Mouse (Mus musculus): Measurements from ENCODE around the gene Maip1.

Maip1 gene

DNA sequence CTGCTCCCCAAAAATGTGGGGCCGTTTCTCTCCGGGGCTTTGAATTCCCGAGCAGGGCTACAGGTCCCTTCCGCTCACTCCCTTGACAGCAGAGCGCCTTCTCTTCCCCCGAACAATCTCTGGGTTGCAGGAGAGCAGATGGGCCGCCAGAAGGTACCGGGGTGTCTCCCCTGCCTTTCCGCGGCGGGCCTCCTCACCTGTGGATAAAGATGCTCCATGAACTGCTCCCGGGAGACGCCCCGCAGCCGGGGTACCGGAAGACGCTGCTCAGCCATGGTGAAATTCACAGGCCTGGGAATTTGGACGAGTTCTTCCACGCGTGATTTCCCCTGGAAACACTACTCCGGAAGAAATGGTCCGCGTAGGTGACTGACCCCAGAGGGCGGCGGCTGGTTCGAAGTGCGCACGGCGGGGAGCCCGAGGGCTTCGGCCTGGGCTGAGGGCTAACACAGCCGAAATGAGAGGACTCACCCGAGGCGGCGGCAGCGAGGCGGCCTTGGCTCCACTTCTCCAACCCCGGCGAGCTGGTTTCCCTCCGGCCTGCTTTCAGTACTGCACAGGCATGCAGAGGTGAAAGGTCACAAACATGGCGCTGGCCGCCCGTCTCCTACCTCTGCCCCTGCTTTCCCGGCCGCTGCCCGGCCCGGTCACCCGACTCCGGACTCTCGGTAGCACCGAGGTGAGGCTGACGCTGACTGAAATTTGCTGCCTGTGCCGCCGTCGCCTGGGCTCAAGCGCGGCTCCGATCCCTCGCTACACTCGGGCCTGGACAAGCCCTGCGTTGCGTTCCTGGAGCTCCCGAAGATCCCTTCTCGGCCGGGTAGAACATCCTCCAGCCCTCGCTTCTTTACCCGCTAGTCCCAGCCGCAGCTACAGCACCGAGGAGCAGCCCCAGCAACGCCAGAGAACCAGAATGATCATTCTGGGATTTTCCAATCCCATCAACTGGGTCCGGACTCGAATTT lies at the start of gene Maip1, which contains the start of gene Tyw5:
Gene Maip1, plus strand, starts transcription at position 142 of the 965 bp plus-strand sequence.
Gene Tyw5, minus strand, starts transcription at position 915 of the 965 bp plus-strand sequence.
- DNase-seq (ENCODE audit: low spot score), result peak; percentile 63

DNA sequence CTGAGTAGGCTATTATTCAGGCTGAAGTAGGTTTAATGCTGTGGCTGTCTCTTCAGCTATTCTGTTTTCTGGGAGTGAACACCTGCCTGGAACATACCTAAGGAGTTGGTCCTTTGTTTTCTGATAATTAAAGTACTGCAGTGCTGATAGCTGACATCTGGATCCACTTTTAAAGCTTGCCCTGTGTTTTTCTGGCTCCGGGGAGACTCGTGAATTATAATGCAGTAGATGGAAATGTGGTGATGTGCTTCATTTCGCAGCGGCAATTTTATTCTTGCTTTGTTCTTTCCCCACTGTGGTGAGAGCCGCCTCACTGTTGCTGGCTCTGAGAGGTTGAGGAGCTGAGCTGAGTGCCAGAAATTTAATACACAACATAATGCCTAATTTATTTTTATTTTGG lies 47.6 kb upstream of the Maip1 start:
- DNase-seq (ENCODE audit: low spot score), result no peak

DNA sequence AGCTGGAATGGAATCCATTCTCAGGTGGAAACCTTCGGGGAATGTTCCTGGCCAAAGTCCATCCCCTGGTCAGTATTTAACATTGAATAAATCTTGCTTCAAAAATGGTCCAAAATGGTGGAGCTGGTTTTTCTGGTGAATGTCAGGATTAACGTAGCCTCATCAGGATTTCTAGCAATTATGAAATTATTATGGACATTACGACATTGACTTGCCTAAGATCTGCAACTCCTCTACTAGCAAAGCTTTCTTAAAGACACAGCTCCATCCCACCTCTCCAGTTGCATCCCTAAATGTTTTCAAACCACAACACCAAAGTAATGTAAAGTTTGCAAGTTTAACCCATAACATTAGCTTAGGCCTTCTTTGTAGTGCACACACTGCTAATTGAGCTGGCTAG lies 38.7 kb upstream of the Maip1 start:
- no peak for DNase-seq (ENCODE audit: low spot score)

DNA sequence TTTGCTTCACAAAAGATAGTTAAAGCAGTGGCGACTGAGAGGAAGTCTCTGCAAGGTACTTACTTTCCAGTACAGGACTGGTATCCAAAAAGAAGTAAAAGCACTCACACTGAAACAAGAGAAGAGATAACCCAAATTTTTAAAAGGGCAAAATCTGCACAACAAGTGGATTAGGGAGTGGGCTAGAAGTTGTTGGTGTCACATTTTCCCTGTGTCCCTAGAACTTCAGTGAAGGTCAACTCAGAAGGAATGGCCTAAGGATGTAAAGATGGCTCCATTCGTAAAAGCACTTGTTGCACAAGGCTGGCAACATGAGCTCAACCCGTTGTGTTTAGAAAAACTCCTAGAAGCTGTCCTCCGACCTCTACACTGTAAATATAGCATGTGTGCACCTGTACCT lies 37.0 kb upstream of the Maip1 start:
- no peak for DNase-seq (ENCODE audit: low spot score)

DNA sequence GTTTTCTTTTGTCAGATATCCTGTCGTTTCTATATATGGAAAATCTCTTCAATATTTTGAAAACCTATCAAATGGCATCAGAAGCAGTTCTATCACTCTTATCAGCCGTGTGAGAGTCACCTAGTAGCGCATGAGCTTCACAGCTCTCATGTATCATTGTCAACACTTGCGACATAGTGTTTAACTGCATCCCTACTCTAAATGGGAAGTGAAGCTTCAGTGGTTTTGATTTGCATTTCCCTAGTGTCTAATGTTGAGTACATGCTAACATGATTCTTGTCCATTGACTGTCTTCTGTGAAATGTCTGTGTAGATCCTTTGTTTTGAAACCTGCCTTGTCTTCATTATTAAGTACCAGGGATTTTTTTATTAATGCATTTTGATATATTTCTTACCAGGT lies 35.7 kb upstream of the Maip1 start:
- no peak for DNase-seq (ENCODE audit: low spot score)

DNA sequence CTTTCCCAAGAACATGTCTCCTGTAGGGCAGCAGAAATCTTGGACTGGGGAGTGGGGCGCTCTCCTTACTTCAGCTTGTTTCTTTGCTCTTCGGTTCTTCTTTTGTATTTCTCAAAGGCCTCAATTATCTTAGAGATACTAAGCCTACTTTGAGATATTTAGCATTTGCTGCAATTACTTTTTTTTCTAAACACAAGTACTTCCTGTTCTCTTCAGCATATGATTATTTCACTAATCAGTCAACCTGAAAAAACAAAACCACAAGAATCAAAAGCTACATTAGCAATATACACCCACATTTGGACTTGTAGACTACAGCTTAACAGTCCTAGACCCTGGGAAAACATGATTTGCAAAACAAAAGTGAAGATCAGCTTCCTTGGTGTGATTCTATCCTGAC lies 30.9 kb upstream of the Maip1 start:
- no peak for DNase-seq (ENCODE audit: low spot score)

DNA sequence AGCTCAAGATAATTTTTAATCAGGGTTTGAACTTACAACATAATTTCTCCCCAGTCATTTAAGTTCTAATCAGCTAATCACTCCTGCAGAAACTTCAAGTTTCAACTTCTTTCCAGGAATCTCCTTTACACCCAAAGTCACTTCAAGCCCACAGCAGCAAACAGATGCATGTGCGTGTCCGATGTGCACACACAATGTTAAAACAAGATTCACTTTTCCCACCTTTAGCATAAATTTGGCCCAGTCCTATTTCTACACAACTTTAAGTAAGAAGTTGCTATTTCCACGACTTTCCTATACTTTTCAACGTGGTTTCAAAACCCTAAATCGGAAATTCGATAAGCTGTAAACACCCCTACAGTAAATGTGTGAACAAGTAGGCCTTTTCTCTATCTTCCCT lies 29.3 kb upstream of the Maip1 start:
- no peak for DNase-seq (ENCODE audit: low spot score)

DNA sequence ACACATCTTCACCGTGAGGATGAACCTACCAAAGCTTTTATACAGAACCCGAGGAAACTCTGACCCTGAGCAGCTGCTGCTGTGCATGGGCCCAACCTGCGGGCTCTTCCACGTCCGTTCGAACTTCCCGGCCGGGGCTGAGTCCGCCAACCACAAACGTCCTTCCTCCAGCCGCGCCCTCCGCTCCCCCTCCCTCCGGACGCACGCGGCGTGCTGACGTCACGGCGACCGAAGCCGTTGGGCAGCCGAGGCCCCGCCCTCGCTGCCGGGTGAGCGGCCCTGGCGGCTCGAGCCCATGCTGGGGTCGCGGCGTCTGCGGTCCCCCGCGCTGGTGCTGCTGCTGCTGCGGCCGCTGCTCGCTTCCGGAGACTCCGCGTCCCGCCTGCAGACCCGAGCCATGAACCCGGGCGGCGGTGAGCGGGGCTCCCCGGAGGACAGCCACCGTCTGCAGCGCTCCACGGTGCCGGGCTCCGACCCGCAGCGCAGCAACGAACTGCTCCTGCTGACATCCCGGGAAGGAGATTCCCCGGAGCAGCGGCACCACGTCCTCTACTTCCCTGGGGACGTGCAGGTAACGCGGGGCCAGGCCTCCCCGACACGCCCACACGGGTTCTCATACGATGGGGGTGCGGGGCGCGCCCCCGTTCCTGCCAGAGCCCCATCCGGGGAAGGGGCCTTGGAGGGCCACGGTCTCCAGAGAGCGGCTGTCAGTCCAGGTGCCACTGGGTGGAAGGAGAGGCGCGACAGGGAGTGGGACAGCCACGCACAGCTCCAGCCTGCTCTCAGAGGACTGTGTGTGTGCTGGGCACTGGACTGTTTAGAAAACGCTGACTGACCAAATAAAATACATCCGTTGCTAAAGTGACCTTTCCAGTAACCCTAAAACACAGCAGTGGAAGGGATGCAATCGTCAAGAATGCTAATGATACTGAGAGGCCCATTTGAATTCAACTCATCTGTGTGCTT lies 28.5 kb upstream of the Maip1 start, which contains the start of gene 1700066M21Rik:
Gene 1700066M21Rik, plus strand, starts transcription at position 245 of the 966 bp plus-strand sequence.
- DNase-seq (ENCODE audit: low spot score), result peak; percentile 87

DNA sequence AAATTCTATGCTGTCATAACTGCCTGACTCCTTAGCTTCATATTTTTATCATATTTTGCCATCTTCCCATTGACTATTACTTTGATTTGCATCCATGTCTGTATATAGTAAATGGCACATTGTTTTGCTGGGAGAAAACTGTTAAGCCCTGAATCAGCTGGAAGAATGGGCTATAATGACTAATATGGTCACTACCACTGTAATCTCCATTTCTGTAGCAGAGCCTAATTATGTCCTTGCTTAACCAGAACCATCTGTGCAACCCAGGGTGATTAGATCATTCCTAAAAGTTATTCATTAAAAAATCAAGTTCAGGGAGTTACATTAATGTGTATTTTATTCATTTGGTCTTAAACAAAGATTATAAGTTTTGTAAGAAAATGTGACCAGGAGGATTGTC lies 19.6 kb upstream of the Maip1 start:
- no peak for DNase-seq (ENCODE audit: low spot score)

DNA sequence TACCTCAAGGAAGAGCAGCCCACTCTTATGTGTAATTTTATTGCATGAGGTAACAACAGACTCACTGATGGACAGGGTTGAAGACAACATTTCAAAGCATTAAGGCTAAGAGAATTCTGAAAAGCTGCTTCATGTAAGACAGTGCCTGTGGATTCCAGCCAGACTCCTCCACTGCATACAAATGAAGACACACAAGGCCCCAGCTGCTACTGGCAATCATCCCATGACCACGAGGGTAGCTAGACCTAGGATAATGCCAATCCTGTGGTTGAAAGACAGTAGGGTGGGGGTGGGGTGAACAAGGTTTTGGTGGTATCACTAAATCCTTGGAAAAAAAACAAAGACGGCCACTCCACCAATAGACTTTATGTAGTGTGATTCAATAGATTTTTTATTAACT lies 18.3 kb upstream of the Maip1 start:
- DNase-seq (ENCODE audit: low spot score), result no peak

DNA sequence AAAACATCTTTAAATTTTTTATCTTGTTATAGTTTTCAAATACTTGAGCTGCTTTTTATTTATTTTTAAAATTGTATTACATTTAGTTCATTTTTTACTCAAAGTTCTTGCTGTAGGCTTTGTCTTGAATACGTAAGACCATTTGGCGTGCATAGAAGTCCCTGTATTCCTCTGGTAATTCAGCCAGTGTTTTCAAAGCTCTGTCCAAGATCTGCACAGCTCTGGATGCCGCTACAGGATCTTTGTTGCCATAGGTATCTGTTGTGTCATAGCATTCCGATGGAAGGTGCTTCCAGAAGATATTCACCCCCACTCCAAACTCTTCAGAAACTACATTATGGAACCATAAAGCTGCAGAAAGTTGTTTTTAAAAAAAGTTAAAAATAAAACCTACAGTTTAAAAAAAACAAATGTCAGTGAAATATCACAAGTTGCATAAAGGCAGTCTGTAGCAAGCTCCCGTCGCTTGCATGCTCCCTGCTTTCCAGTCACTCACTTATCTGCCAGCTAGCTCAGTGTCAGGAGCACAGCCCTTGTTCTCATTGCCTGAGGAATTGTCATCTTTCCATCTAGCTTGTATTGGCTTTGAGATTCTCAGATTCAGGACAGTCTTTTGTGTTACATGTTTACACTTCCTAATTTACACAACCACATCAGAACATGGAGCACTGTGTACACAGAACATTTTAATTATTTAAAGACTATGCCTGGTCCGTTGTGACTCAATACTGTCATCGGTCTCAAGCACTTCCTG lies 17.5 kb upstream of the Maip1 start:
- DNase-seq (ENCODE audit: low spot score), result no peak

DNA sequence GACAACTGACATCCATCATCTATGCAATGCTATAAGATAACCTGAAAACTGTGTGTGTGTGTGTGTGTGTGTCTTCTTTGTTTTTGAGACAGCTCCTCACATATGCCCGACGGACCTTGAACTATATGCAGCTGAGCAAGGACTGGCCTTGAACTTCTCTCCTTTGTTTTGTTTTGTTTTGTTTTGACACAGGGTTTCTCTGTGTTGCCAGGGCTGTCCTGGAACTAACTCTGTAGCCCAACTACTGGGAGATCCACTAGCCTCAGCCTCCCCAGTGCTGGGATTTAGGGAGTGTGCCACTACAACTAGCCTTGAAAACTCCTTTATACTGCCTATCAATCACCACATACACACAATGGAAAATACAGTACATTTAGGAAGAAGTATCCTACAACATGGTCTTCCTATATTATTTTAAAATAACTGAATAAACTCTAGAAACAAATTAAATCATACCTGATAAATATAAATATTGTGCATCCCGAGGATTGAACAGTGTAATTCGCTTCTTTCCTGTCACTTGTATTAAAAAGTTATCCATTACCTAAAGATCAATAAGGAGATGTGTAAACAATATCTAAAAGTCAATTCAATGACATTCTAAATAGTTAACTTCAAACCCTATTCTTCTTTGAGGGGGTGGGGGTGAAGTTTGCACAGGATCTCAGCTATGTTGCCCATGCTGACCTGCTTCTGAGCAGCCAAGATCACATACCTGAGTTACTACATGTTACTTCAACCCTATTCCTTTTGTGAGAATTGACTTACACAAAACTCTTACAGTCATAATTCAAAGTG lies 14.9 kb upstream of the Maip1 start:
- DNase-seq (ENCODE audit: low spot score), result no peak

DNA sequence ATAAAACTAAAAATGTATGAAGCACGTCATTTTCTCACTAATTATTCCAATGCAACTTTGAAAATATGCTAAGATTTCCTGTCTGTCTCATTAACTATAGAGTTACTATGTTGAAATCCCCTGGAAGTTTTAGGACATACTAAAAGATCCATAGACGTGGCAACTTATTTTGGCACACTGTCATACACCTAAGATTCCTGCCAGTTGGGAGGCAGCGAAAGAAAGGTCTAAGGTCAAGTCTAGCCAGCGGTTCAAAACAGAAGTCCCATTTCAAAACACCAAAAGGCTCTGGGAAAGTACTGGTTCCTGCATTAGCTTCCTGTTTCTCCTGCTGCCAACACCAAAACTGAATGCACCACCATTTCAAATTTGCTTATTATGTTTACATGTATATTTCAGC lies 13.7 kb upstream of the Maip1 start:
- DNase-seq (ENCODE audit: low spot score), result no peak

DNA sequence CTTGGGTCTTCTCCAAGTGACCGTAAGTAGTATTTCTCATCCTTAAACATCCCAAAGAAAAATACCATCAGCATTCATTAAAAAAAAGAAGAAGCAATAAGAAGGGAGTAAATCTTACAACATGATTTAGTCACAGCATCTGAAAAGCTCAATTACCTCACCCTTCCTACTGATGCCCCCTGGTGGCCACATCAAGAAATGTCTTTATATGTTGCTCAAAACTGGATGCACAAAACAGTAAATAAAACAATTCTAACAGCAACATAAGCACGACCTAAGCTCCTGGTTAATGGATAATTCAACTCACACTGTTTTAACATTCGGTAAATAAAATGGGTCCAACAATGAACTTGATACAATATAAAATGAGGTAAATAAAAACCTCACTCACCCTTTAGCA lies 12.1 kb upstream of the Maip1 start:
- DNase-seq (ENCODE audit: low spot score), result no peak

DNA sequence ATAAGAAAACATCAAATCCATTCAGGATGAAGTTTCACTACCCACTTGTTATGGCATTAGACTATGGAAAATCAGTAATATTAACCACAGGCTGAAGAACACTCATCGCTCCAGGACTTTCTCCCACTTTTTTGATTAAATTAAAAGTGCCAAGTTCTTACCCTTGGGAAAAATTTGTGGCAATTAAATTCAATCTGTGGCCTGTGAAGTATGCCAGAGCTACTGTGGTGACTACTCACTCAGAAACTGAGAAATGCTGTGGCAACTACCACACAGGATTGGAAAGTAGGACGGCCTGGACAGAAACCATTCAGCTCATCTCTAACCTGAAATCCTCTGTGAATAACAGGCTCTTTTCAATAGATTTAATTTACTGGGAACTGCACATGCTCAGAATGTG lies 5.8 kb upstream of the Maip1 start:
- DNase-seq (ENCODE audit: low spot score), result no peak

DNA sequence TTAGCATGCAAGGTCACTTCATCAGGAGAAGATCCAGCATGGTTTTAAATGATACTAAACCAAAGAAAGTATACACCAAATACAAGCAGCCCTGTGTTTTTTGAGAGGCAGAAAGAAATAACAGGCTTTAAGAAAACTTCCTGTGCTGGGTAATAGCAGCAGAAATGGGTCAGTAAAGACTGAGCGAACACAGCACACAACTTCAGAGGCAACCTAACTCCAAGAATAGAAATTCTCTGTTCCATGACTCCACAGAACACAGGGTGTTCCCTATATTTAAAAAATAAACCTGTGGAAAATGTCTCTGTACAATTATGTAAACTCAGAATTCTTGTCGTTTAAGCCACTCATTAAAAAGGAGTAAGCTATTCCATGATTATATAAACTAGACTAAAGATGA lies 5.3 kb upstream of the Maip1 start:
- no peak for DNase-seq (ENCODE audit: low spot score)

DNA sequence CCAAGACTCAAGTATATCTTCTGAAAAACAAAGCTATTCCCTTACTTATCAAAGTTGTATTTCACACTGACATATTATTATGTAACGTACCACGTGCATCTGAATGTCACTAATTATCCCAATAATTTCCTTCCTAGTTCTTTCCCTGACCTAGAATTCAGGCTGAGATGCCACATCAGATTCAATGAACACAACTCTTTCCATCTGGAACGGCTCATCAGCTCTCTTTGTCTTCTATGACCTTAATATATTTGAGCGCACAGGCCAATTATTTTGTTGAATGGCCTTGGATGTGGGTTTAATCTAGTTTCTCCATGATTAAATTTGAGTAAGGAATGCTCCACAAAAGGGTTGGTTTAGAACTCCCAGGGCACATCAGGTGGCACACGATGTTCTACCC lies 4.0 kb upstream of the Maip1 start:
- DNase-seq (ENCODE audit: low spot score), result no peak

DNA sequence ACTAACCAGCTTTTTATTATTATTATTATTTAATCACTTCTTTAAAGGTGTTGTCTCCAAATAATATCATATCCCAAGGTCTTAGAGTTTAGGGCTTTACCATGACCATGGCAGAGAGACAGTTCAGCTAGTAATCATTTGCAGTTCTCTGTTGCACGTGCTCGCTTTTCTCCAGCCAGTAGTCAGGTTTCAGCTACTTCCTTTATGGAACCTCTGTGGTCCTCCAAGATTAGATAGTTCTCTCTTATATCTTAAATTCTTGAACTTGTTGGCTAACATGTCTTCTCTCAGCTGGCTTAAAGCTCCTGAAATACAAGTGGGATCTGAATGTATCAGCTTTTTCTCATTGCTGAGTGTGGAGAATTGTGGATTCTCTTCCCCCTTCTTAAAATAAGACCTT lies 2.9 kb downstream of the Maip1 start:
- no peak for DNase-seq (ENCODE audit: low spot score)

DNA sequence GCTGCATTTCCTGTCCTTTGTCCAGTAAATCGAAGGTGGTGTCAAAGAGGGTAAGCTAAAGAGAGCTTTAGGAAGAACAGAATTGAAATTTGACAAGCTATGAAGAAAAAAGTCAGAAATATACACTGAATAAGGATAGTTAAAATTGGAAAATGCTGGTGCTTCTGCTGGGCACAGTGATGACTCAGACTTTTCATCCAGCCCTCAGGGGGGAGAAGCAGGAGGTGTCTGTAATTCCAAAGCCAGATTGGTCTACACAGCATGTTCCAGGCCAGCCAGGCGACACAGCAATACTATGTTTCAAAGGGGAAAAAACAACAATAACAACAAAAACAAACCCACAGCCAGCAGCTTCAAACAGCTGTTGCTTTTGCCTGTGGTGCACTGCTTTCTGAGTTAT lies 7.3 kb downstream of the Maip1 start:
- DNase-seq (ENCODE audit: low spot score), result no peak

DNA sequence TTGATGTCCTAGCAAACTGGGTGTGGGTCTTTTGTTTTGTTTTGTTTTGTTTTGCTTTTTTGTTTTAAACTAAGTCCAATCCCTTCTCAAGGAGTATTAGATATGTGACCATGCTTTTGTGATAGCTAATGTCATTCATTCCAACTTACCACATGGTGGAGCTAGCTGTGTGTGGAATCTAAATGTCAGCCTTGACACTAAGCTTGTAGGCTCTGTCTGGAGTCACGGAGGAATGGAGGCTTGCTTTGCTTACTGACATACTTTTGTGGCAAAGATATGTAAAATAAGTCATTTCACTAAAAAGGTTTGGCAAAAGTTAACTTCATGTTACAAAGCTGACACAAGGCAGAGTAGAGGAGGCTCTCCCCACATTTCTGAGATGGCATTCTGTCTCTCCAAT lies 17.6 kb downstream of the Maip1 start:
- DNase-seq (ENCODE audit: low spot score), result no peak

Data from ovary, adult 18-20 months (tissue).